Mouse (Mus musculus) ES-Bruce4 (cell line): Measurements from ENCODE around the gene Spin1.

Source experiments
- EP300 ChIP-seq: IDR thresholded peaks from 2 replicates; pipeline ENCODE4 v1.6.1; 2011; ENCODE audit warnings: low read depth, low read length; ENCODE audit not compliant: insufficient read depth
- POLR2A ChIP-seq: IDR thresholded peaks from one replicate; pipeline ENCODE4 v1.8.1; 2011; ENCODE audit warnings: low read length; ENCODE audit not compliant: insufficient read depth

- TF ChIP-seq POLR2A (no peak), EP300 (no peak)
These were observed 52.4 kb downstream of the Spin1 start for GRCm38 (mm10) chr13:51152966-51153669.
